ENCODE assay signal across 8 mouse cellular contexts in the genomic region with DNA sequence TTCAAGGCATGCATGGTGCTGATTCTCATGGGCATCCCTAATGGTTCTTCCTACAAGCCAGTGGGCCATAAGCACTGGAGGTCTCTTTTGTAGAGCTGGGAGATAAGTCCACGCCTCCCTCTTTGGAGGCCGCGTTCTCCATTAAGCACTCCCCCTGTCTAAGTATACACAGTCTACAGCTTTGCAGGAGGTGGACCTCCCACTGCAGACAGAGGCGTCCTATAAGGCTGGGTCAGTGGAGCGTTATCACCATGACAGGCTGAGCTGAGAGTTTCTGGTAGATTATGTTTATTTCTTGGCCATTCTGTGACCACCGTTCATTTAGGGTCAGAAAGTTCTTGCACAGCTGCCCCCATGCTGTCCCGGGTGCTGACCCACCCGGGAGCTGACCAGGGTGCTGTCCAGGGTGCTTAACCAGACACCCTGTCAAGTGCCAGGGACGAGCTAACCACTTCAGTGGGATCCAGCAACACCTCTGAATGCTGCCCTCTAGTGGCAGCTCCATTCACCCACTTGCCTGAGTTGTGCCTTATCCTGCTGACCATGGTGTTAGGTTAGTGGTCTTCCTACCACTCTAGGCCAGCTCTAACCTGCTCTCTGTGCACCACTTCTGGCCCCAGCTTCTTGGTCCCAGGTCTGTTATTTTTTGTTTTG.
DNase-seq lines count a peak whose midpoint lies in the region; ATAC-seq and TF ChIP-seq lines count a peak whose summit lies in the region.

No protein-coding gene starts in this region.

- H3K4me2 ChIP-seq in forebrain, embryonic 14.5 days (ENCODE audit: low read length), result no peak overlapping the region
- H3K4me2 ChIP-seq in liver, postnatal 0 days (ENCODE audit: low read depth, low read length), result no peak overlapping the region

- peak; percentile 16 for DNase-seq in c-Kit-positive CD71-positive TER-119-positive erythroid progenitor cells, embryonic 14.5 days (ENCODE audit: low spot score)
- DNase-seq in forebrain, embryonic 14.5 days (ENCODE audit: low spot score), result peak; percentile 83
- peak; percentile 69 to 84 for DNase-seq in heart, postnatal 14 days
- peak; percentile 27 for DNase-seq in large intestine, adult 2 months (ENCODE audit: low read depth, low spot score)
- peak; percentile 77 for DNase-seq in liver, postnatal 0 days
- peak; percentile 52 for DNase-seq in ovary, postnatal 10 days (ENCODE audit: low spot score)
- peak; percentile 63 for DNase-seq in thymus, postnatal 4 days

- intact Hi-C loops in heart, postnatal 14 days (cut with DNase I), result loop anchor here (5.0 kb wide), 2 partner anchors 436 to 566 kb away; no protein-coding TSS in a partner anchor

- H3K36me3 ChIP-seq in E14TG2a.4 (ENCODE audit: insufficient read depth, low read length), result no peaks in the 10 kb centered on the region
- H3K36me3 ChIP-seq in forebrain, embryonic 14.5 days (ENCODE audit: control insufficient read depth, insufficient read depth, low read length), result no peaks in the 10 kb centered on the region
- no peaks in the 10 kb centered on the region for H3K36me3 ChIP-seq in liver, postnatal 0 days (replicated peaks; ENCODE audit: insufficient read depth, low read length)

- H3K4me3 ChIP-seq in E14TG2a.4 (replicated peaks; ENCODE audit: low read length), result peak overlapping the region; percentile 37
- no peak overlapping the region for H3K4me3 ChIP-seq in forebrain, embryonic 14.5 days (ENCODE audit: low read depth, low read length)
- no peak overlapping the region for H3K4me3 ChIP-seq in liver, postnatal 0 days (ENCODE audit: low read depth, low read length)

- H3K27ac ChIP-seq in forebrain, embryonic 14.5 days (ENCODE audit: low read depth, low read length), result no peak overlapping the region
- H3K27ac ChIP-seq in liver, postnatal 0 days (ENCODE audit: low read depth), result no peak overlapping the region

- peak; percentile 79; the same call in 1 of the 2 replicates for ATAC-seq in forebrain, embryonic 14.5 days
- ATAC-seq in liver, postnatal 0 days, result peak; percentile 48; the same call in 1 of the 2 replicates

- peak; percentile 61 for TF ChIP-seq CTCF in E14TG2a.4 (conservative IDR thresholded peaks at IDR 0.05; ENCODE audit: low read length)
- TF ChIP-seq CTCF in liver, postnatal 0 days (IDR thresholded peaks at IDR 0.05; ENCODE audit: low read depth), result peak; percentile 80

- no peaks in the 10 kb centered on the region for H3K27me3 ChIP-seq in E14TG2a.4 (ENCODE audit: insufficient read depth, low read length)
- no peaks in the 10 kb centered on the region for H3K27me3 ChIP-seq in forebrain, embryonic 14.5 days (replicated peaks; ENCODE audit: control insufficient read depth, insufficient read depth, low read length)
- no peaks in the 10 kb centered on the region for H3K27me3 ChIP-seq in liver, postnatal 0 days (ENCODE audit: insufficient read depth, low read length)

- H3K4me1 ChIP-seq in E14TG2a.4 (replicated peaks; ENCODE audit: low read depth, low read length), result peaks cover 28% of the 10 kb centered on the region
- H3K4me1 ChIP-seq in forebrain, embryonic 14.5 days (ENCODE audit: control insufficient read depth, insufficient read depth, low read length), result 0 out of 2 replicates have a peak, but pooled peaks cover 4% of the 10 kb centered on the region
- H3K4me1 ChIP-seq in liver, postnatal 0 days (ENCODE audit: insufficient read depth), result no peaks in the 10 kb centered on the region

- TF ChIP-seq EP300 in liver, postnatal 0 days (IDR thresholded peaks at IDR 0.05; ENCODE audit: low read depth), result no peak

- 38% methylated on average over 9 of the region's 9 CpGs for WGBS in forebrain, embryonic 14.5 days
- 33% methylated on average over 9 of the region's 9 CpGs for WGBS in large intestine, adult 2 months
- 36% methylated on average over 9 of the region's 9 CpGs for WGBS in liver, postnatal 0 days (ENCODE audit: insufficient replicate concordance)

- H3K9ac ChIP-seq in forebrain, embryonic 14.5 days (ENCODE audit: low read length), result no peak overlapping the region
- H3K9ac ChIP-seq in liver, postnatal 0 days (replicated peaks), result no peak overlapping the region

- no peaks in the 10 kb centered on the region for H3K9me3 ChIP-seq in E14TG2a.4 (ENCODE audit: low read length)
- no peaks in the 10 kb centered on the region for H3K9me3 ChIP-seq in forebrain, embryonic 14.5 days (replicated peaks; ENCODE audit: control insufficient read depth, low read length)
- H3K9me3 ChIP-seq in liver, postnatal 0 days (ENCODE audit: low read length), result no peaks in the 10 kb centered on the region

Comparison
In these comparisons a context has a peak if more than half of its experiments do, and no peak if none do; other contexts are left out.
1. DNase-seq: peak in every context shown above with its lines; median percentile 83 in forebrain, embryonic 14.5 days; 77 in liver, postnatal 0 days; 76 in heart, postnatal 14 days; 63 in thymus, postnatal 4 days; 52 in ovary, postnatal 10 days; 27 in large intestine, adult 2 months; 16 in c-Kit-positive CD71-positive TER-119-positive erythroid progenitor cells, embryonic 14.5 days.